Mouse (Mus musculus) cerebellum, adult 9-10 months (tissue): Measurements from ENCODE around the gene Slc30a2.
"Not testable (repeated sequence)": the region's sequence is repeated elsewhere in the genome, so short reads cannot be mapped to it uniquely, and the experiment has no call there.

Experiments used
- DNase-seq: peaks from one replicate; pipeline ENCODE4 v3.0.0; 2022

Gene Slc30a2

GRCm38 (mm10) chr4:134361215-134361614 is 18.2 kb downstream of the Slc30a2 start:
- DNase-seq = no peak

- DNase-seq = no peak
These were observed 19.1 kb downstream of the Slc30a2 start for GRCm38 (mm10) chr4:134362124-134362523.

GRCm38 (mm10) chr4:134362586-134362985 is 19.6 kb downstream of the Slc30a2 start:
- no peak for DNase-seq

GRCm38 (mm10) chr4:134365280-134365679 is 22.3 kb downstream of the Slc30a2 start:
- DNase-seq = no peak

GRCm38 (mm10) chr4:134370649-134371221 is 27.8 kb downstream of the Slc30a2 start:
- DNase-seq = peak; percentile 67

GRCm38 (mm10) chr4:134371316-134371855 is 28.4 kb downstream of the Slc30a2 start:
- peak; percentile 49 for DNase-seq

- peak; percentile 87 for DNase-seq
These were observed 29.3 kb downstream of the Slc30a2 start for GRCm38 (mm10) chr4:134372294-134372747.

GRCm38 (mm10) chr4:134373295-134373694 is 30.3 kb downstream of the Slc30a2 start:
- no peak for DNase-seq

- no peak for DNase-seq
These were observed 31.3 kb downstream of the Slc30a2 start for GRCm38 (mm10) chr4:134374306-134374705.

GRCm38 (mm10) chr4:134378089-134378615 is 35.2 kb downstream of the Slc30a2 start:
- no peak for DNase-seq

- no peak for DNase-seq
These were observed 36.5 kb downstream of the Slc30a2 start for GRCm38 (mm10) chr4:134379510-134379909.

GRCm38 (mm10) chr4:134383750-134384149 is 40.8 kb downstream of the Slc30a2 start, which contains the start of gene Extl1:
Gene Extl1 (minus strand): TSS chr4:134383850.
- not testable (repeated sequence) for DNase-seq

- no peak for DNase-seq
These were observed 44.3 kb downstream of the Slc30a2 start for GRCm38 (mm10) chr4:134387268-134387667.

- peak; percentile 77 for DNase-seq
These were observed 45.4 kb downstream of the Slc30a2 start for GRCm38 (mm10) chr4:134388397-134388796.

GRCm38 (mm10) chr4:134391636-134392035 is 48.7 kb downstream of the Slc30a2 start:
- no peak for DNase-seq

- DNase-seq = no peak
These were observed 49.6 kb downstream of the Slc30a2 start for GRCm38 (mm10) chr4:134392595-134392994.

GRCm38 (mm10) chr4:134393026-134393425 is 50.0 kb downstream of the Slc30a2 start:
- DNase-seq = no peak

- peak; percentile 63 for DNase-seq
These were observed 52.2 kb downstream of the Slc30a2 start for GRCm38 (mm10) chr4:134395142-134395541.

GRCm38 (mm10) chr4:134395977-134396825 is 53.2 kb downstream of the Slc30a2 start, which contains the start of gene Pafah2:
Gene Pafah2 (plus strand): TSS chr4:134396320.
- DNase-seq = peak; percentile 100

GRCm38 (mm10) chr4:134397121-134397520 is 54.1 kb downstream of the Slc30a2 start:
- peak; percentile 73 for DNase-seq

GRCm38 (mm10) chr4:134397732-134398131 is 54.8 kb downstream of the Slc30a2 start:
- no peak for DNase-seq

GRCm38 (mm10) chr4:134400206-134400605 is 57.2 kb downstream of the Slc30a2 start:
- no peak for DNase-seq

- DNase-seq = no peak
These were observed 58.2 kb downstream of the Slc30a2 start for GRCm38 (mm10) chr4:134401181-134401661.
